Mouse (Mus musculus): Measurements from ENCODE around the gene Tfap2c.

DNA sequence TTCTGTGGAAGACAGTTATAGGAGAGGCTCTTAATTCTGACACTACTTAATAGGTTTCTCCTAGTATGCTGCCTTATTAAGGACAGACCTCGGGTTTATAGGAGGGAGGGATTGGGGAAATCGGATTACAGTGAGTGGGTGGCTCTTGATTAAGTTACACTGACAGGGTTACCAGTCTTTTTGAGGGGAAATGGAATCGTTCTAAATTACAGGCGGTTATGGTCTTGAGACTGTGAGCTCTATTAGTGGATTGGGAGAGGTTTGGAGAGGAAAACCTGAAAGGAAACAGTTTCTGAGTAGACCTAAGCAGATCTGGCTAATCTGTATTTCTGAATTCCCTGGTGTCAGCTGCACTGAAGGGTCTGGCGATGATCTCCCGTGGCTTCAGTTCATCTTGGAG is 3.3 kb downstream of the Tfap2c start:
- TF ChIP-seq CTCF (IDR thresholded peaks at IDR 0.05; ENCODE audit: extremely low read depth, insufficient read length, insufficient replicate concordance, low read depth, low read length) (no peak), POLR2A (IDR thresholded peaks at IDR 0.05; ENCODE audit: low read depth, low read length) (no peak)

All from small intestine, adult 2 months (tissue).